Mouse (Mus musculus) retina, postnatal 7 days (tissue): ENCODE results near the gene Jak1.

Source experiments
- DNase-seq: peaks from one replicate; pipeline ENCODE4 v3.0.0-alpha.2; 2012; ENCODE audit warnings: low read depth, low spot score

Jak1 gene

DNA sequence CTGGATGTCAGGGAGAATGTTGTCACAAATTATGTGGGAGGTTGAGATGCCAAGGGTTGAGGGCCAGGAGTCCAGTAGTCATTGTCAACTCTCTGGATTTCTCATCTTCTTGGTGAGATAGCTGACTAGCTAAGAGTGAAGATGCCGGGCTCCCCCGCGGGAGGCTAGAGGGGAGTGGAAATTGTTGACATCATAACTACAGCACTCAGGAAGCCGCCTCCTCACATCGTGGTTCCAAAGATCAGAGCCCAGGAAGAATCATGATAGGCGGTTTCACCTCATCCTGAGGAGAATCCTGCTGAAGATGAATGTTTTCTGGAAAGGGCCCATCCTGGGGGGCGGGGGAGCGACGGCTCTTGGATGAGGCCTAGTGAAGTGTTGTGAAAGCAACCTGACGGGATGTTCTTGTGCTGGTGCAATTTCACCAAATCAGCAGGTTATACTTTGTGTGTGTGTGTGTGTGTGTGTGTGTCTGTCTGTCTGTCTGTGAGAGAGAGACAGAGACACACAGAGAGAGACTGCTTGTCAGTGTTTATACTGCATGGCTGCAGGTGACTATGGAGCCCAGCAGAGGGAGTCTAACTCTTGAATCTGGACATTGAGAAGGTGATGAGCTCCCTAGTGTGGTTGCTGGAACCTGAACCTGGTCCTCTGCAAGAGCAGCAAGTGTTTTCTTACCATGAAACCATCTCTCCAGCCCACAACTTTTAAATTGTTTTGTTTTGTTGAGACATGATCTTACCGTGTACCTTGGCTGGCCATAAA, 118.0 kb downstream of the Jak1 start:
- DNase-seq = no peak

- DNase-seq = peak; percentile 56
These were observed 118.9 kb downstream of the Jak1 start for GRCm38 (mm10) chr4:101146047-101146745.

DNA sequence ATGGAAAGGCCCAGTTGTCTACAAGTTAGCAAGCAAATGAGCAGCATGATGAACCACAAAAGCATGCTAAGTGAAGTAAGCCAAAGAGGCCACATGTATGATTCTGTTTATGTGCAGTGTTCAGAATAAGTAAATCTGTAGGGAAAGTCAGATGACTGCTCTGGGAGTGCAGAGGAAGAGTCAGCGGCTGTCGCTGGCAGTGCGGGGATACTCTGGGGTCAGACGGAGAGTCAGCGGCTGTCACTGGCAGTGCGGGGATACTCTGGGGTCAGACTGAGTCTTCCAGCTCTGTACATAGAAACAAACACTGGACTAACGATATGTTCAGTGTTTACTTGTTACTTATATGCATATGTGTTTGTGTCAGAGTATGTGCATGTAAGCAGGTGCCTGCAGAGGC, 120.3 kb downstream of the Jak1 start:
- DNase-seq = no peak

DNA sequence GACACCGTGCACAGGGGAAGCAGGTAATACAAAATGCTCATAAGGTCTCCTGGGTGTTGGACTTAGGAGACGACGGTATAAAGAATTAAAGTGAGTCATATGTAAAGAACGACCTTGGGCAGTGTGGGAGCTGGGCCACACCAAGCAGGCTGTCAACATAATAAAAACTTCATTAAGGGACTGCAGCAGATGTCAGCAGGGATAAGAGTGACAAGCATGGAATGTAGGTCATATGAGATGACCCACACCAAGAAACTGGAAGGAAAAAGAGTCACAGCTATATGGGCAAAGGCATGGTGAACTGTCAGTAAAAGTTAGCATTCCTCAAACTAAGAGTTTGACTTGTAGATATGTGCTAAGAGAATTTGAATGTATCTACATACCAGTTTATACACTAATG, 120.7 kb downstream of the Jak1 start:
- no peak for DNase-seq

GRCm38 (mm10) chr4:101143901-101144300, 121.2 kb downstream of the Jak1 start:
- DNase-seq = no peak

DNA sequence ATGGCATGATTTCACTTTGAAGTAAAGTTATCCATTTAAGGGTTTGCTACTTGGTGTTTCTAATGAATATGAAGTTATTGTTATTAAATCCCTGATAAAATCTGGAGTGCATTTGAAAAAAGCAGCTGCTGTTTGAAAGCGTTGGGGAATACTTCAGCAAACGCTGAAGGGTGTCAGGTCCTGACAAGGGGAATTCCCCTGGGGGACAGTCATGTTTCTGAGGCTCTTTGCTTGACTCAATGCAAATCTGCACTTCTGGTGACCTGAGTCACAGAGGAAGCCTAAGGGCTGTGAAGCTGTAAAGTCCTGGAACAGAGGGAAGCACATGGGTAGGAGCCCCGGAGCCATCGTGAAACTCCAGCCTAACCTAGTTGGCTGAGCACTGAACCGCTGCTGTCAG, 123.3 kb downstream of the Jak1 start:
- no peak for DNase-seq

GRCm38 (mm10) chr4:101137975-101138374, 127.1 kb downstream of the Jak1 start:
- DNase-seq = no peak

- no peak for DNase-seq
These were observed 129.2 kb downstream of the Jak1 start for GRCm38 (mm10) chr4:101135909-101136308.

GRCm38 (mm10) chr4:101135013-101135412, 130.1 kb downstream of the Jak1 start:
- no peak for DNase-seq

DNA sequence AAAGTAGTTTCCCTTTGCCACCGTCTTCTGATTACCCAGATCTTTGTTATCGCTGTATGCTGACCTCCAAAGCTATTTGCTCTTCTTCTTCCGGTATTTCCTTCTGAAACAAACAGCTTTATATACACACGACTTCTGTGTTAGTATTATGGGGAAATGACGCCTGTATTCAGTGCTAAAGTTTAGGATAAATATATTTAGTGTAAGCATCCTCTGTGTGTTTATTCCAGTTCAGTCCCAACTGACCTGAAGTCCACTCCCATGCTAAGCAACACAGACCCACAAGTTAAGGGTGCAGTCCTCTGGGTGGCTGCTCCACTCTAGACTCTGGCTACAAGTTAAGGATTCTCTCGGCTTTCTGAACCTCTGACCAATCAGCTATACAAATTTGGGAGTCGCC, 144.1 kb downstream of the Jak1 start:
- DNase-seq = no peak

DNA sequence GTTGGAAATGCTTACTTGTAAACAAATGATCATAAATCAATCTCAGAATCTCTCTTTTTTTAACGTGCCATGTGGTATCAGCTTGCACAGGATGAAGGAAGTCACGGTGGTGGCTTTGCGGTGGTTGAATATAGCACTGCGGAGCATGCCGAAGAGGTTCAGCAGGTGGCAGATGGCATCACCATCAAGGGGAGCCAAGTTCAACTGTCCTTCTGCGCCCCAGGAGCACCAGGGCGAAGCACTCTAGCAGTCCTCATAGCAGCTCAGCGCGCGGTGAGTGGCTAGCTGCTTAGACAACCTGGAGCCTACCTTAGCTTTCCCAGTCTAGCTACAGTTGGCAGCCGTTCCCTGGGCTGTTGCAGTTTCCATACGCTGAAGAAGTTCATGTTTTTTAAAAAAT, 158.0 kb downstream of the Jak1 start:
- DNase-seq = no peak
